Mouse (Mus musculus) heart, postnatal 0 days (tissue): ENCODE data around the gene Zfhx3.

Experiments used
- CTCF ChIP-seq: IDR thresholded peaks from 2 replicates; pipeline ENCODE4 v1.5.1; 2016; ENCODE audit warnings: antibody characterized with exemption, control low read depth, low read depth
- EP300 ChIP-seq: IDR thresholded peaks from 2 replicates; pipeline ENCODE4 v1.6.1; 2016; ENCODE audit warnings: antibody characterized with exemption, low read depth

DNA sequence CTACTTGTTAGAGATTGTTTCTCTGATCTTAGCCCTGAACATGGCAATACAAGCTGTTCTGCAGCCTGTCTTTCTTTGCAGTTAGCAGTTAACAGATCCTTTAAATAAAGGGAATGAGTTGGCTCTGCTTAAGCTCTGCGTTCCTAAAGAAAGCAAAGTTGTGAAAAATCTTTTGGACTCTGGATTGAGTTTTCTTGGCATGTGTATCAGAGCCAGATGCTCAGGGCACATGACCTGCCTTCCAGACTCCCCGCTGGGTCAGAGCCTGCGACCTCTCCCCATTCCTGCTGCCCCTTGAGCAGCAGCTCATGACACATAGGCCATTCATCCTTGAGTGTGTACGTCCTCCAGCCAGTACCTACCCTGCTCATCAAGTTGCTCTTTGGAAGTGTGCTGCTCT is 81.9 kb downstream of the Zfhx3 start:
- TF ChIP-seq CTCF = no peak
- no peak for TF ChIP-seq EP300
